Mouse (Mus musculus) heart, postnatal 0 days (tissue): Measurements from ENCODE around the gene Coro1a. TPM values are rescaled to one million over a fixed set of nuclear protein-coding genes. Genes with fewer than 3 reads are reported as not detected.
A peak's percentile ranks its signal among the peaks of the same experiment; 100 is the strongest.

Experiments
- ATAC-seq: fragments of 200-750 bp; cut with Nextera tagmentation; 2 replicates; pipeline ENCODE4 v1.8.0; 2017; ENCODE audit warnings: low read depth, moderate number of reproducible peaks, moderate library complexity; ENCODE audit not compliant: insufficient read depth
- DNase-seq: peaks from one replicate; pipeline ENCODE4 v3.0.0-alpha.2; 2016; ENCODE audit warnings: low spot score
- H3K27ac ChIP-seq: fragments of 300-500 bp; sonication (generic); 2 replicates; pipeline ENCODE4 v1.5.1; 2014; ENCODE audit warnings: low read depth, mild to moderate bottlenecking
- H3K27me3 ChIP-seq: fragments of 300-500 bp; sonication (generic); 2 replicates; pipeline ENCODE4 v1.6.1; 2014; ENCODE audit warnings: low read length, mixed read lengths; ENCODE audit not compliant: control insufficient read depth, insufficient read depth
- H3K36me3 ChIP-seq: fragments of 300-500 bp; sonication (generic); replicated peaks from 2 replicates; pipeline ENCODE4 v1.6.1; 2014; ENCODE audit warnings: low read length, mixed read lengths; ENCODE audit not compliant: control insufficient read depth, insufficient read depth
- H3K4me1 ChIP-seq: fragments of 300-500 bp; sonication (generic); 2 replicates; pipeline ENCODE4 v1.6.1; 2014; ENCODE audit warnings: antibody characterized with exemption; ENCODE audit not compliant: control insufficient read depth, insufficient read depth
- H3K4me2 ChIP-seq: fragments of 300-500 bp; sonication (generic); 2 replicates; pipeline ENCODE4 v1.6.1; 2014; ENCODE audit warnings: low read depth, mild to moderate bottlenecking, low read length, moderate library complexity
- H3K4me3 ChIP-seq: fragments of 300-500 bp; sonication (generic); 2 replicates; pipeline ENCODE4 v1.5.1; 2014; ENCODE audit warnings: low read depth, low read length
- H3K9ac ChIP-seq: fragments of 300-500 bp; sonication (generic); replicated peaks from 2 replicates; pipeline ENCODE4 v1.6.1; 2014; ENCODE audit warnings: low read depth, low read length, mixed read lengths
- H3K9me3 ChIP-seq: fragments of 300-500 bp; sonication (generic); replicated peaks from 2 replicates; pipeline ENCODE4 v1.6.1; 2016; ENCODE audit warnings: low read length; ENCODE audit not compliant: control insufficient read depth
- CTCF ChIP-seq: IDR thresholded peaks from 2 replicates; pipeline ENCODE4 v1.5.1; 2016; ENCODE audit warnings: antibody characterized with exemption, control low read depth, low read depth
- EP300 ChIP-seq: IDR thresholded peaks from 2 replicates; pipeline ENCODE4 v1.6.1; 2016; ENCODE audit warnings: antibody characterized with exemption, low read depth
- WGBS: fragments of 180-500 bp; shearing (Covaris S2); extraction: QIAGEN DNeasy Blood & Tissue Kit; methylation state at CpG from one replicate; pipeline ENCODE4 v1.1.7; 2014; 5-methylcytosine and 5-hydroxymethylcytosine counted together
- polyA plus RNA-seq: library from polyadenylated mRNA; unstranded; fragments of >200 nt; fragmentation: Nextera tagmentation; extraction: Ambion mirVana; gene quantifications from 2 replicates; pipeline ENCODE4 v1.2.1, GENCODE M21; 2015
- total RNA-seq: library from RNA; depleted of rRNA; stranded (reverse); fragments of >200 nt; gene quantifications from 2 replicates; pipeline ENCODE4 v1.2.3, GENCODE M21; 2014; ENCODE audit warnings: low replicate concordance; rRNA removed

Coro1a gene
- total RNA-seq (14.8 and 25.3 TPM in 2 replicates), polyA plus RNA-seq (8.4 and 8.5 TPM in 2 replicates)

GRCm38 (mm10) chr7:126707442-126708174 lies at the start of gene Coro1a:
Gene Coro1a (minus strand): TSS chr7:126707787.
- peaks cover 27% of the 10 kb centered on the region for H3K27me3 ChIP-seq
- TF ChIP-seq EP300 = no peak
- DNase-seq (no peak), ATAC-seq (no peak)
- no peak within 1 kb of the TSS for H3K4me2 ChIP-seq
- WGBS = 78% methylated on average over 19 of the region's 19 CpGs
- no peak within 1 kb of the TSS for H3K27ac ChIP-seq
- no peaks in the 10 kb centered on the region for H3K36me3 ChIP-seq
- H3K4me1 ChIP-seq = peaks cover 9% of the 10 kb centered on the region; the same call in 1 of the 2 replicates
- H3K9me3 ChIP-seq = no peaks in the 10 kb centered on the region
- no peak within 1 kb of the TSS for H3K4me3 ChIP-seq
- no peak within 1 kb of the TSS for H3K9ac ChIP-seq

- 0 out of 2 replicates have a peak overlapping the region, but pooled peaks have one; percentile 17 for H3K4me3 ChIP-seq
- peak overlapping the region; percentile 40 for H3K4me2 ChIP-seq
- no peaks in the 10 kb centered on the region for H3K36me3 ChIP-seq
- peak overlapping the region; percentile 44; the same call in 1 of the 2 replicates for H3K27ac ChIP-seq
- H3K9ac ChIP-seq = peak overlapping the region; percentile 42; the same call in 1 of the 2 replicates
- no peaks in the 10 kb centered on the region for H3K27me3 ChIP-seq
- under 1% methylated on average over 9 of the region's 9 CpGs for WGBS
- 0 out of 2 replicates have a peak, but pooled peaks cover 4% of the 10 kb centered on the region for H3K4me1 ChIP-seq
- DNase-seq (peak; percentile 75), ATAC-seq (peak; percentile 59)
- H3K9me3 ChIP-seq = no peaks in the 10 kb centered on the region
- TF ChIP-seq EP300 = no peak
- TF ChIP-seq CTCF = peak; percentile 89
Measured at GRCm38 (mm10) chr7:126754866-126755265, 47.3 kb upstream of the Coro1a start.

- no peak overlapping the region for H3K4me3 ChIP-seq
- no peaks in the 10 kb centered on the region for H3K36me3 ChIP-seq
- no peak overlapping the region for H3K27ac ChIP-seq
- no peak overlapping the region for H3K9ac ChIP-seq
- no peaks in the 10 kb centered on the region for H3K4me1 ChIP-seq
- H3K9me3 ChIP-seq = no peaks in the 10 kb centered on the region
- WGBS = 92% methylated on average over 17 of the region's 17 CpGs
- no peaks in the 10 kb centered on the region for H3K27me3 ChIP-seq
- H3K4me2 ChIP-seq = no peak overlapping the region
- TF ChIP-seq CTCF (no peak), EP300 (no peak)
- ATAC-seq = no peak
- DNase-seq = no peak
Measured at GRCm38 (mm10) chr7:126749582-126750343, 42.2 kb upstream of the Coro1a start.

- no peak overlapping the region for H3K4me3 ChIP-seq
- H3K4me2 ChIP-seq = no peak overlapping the region
- TF ChIP-seq CTCF (no peak), EP300 (no peak)
- no peaks in the 10 kb centered on the region for H3K4me1 ChIP-seq
- ATAC-seq (no peak), DNase-seq (no peak)
- H3K27ac ChIP-seq = no peak overlapping the region
- H3K9ac ChIP-seq = no peak overlapping the region
- H3K9me3 ChIP-seq = no peaks in the 10 kb centered on the region
- no peaks in the 10 kb centered on the region for H3K36me3 ChIP-seq
- 68% methylated on average over 7 of the region's 7 CpGs for WGBS
- H3K27me3 ChIP-seq = no peaks in the 10 kb centered on the region
Measured at GRCm38 (mm10) chr7:126748824-126749223, 41.2 kb upstream of the Coro1a start.

- Histone ChIP-seq H3K27ac (no peak overlapping the region), H3K36me3 (no peaks in the 10 kb centered on the region), H3K9me3 (no peaks in the 10 kb centered on the region), H3K4me2 (no peak overlapping the region), H3K4me1 (no peaks in the 10 kb centered on the region), H3K4me3 (no peak overlapping the region), H3K27me3 (no peaks in the 10 kb centered on the region), H3K9ac (no peak overlapping the region)
- no peak for ATAC-seq
- no peak for DNase-seq
- no peak for TF ChIP-seq CTCF
- no peak for TF ChIP-seq EP300
- WGBS = 23% methylated on average over 6 of the region's 6 CpGs
Measured at GRCm38 (mm10) chr7:126746798-126747197, 39.2 kb upstream of the Coro1a start.
